Mouse (Mus musculus): ENCODE data around the gene Ube2c. TPM values are rescaled to one million over a fixed set of nuclear protein-coding genes. Genes with fewer than 3 reads are reported as not detected.

The Ube2c gene
- polyA plus RNA-seq, 3 experiments from 2014 or later, result 7.9 to 171 (median 15.0) TPM

DNA sequence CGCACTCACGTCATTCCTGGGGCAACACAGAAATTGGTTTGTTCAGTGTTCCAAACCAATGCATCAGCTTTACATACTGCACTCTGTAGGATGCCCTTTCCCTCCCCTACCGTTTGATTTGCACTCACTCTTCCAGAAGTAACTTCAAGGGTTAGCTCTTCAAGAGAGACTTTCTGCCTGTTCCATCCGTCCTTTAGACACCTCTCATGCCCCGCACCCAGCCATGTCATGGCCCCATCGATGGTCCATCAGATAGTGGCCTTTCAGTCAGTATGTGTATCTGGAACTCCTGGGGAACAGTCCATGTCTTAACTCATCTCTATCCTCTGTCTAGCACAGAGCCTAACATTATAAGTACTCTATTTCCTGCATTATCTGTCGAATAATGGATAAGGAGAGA, 7.1 kb upstream of the Ube2c start:
- no peak for ATAC-seq

DNA sequence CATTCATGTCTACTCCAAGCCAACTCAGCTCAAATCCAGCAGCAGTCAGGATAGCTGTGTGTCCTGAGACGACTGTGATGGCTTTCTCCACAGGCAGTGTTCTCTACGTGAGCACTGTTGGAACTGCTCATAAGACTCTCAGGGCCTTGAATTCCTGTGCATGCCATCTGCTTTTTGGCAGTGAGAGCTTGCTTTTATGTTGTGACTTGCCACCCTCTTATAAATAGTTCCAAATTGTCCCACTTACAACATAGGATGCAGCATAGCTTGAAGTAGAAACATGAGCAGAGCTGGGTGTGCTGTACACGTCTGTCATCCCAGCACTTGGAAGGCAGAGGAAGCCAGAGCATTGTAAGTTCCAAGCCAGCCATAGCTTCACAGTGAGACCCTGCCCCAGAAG, 3.9 kb upstream of the Ube2c start:
- ATAC-seq, result no peak

DNA sequence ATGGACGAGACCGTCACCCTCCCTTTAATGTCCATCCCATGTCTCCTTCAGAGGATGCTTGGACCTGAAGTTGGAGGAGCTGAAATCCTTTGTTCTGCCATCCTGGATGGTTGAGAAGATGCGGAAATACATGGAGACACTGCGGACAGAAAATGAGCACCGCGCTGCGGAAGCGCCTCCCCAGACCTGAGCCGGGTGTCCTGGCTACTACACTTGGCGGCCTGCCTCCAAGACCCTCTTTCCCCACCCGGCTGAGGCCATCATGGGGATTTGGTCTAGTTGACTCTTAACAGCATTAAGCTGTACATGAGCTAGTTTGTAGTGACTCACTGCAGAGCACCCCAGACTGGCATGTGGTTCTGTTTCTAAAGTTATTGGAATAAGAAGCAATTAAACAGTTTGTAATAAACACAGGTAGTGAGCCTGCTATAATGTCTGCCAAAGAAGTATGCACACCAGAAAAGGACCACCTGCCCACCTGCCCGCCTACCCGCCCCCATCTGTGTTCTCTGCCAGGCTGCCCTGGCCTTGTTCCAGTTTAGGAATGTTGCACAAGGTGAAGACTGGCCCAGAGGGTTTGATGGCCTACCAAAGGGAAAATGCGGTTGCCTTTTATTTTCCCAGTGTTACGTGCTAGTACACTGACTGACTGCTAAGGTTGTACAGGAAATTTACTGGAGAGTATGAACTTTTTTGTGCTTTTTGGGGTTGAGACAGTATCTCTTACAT, 1.7 kb upstream of the Ube2c start:
- no peak for ATAC-seq

DNA sequence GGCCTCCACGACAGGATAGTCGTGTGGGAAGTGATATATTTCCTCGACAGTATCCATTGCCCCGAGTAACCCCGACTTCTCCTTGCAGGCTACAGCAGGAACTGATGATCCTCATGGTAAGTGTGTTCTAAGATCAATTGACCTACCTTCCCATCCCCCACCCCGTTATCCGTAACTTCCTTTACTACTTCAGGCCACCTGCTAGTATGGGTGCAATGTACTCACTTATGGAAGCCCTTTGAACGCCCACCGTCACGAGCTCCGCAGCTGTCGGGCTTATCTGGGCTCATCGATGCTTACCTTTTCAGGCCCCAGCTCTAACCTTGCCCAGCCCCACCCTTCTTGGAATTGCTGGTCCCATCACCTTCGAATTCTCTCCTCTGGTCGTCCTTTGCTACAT, 581 bp downstream of the Ube2c start:
- no peak for ATAC-seq

DNA sequence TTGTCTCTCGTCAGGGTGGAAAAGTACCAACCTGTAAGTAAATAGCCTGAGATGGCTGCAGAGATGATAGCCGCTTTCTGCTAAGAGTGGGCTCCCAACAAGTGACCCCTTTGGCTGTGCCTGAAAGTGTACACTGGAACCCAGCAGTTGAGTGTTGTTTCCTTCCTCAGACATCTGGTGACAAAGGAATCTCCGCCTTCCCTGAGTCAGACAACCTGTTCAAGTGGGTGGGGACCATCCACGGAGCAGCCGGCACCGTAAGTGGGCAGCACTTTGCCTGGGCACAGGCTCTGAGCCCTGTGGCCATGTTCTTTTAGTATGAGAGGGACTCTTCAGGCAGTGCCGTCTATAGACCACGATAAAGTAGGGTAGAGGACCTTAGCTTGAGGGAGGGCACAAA, 1.4 kb downstream of the Ube2c start:
- ATAC-seq, result no peak

DNA sequence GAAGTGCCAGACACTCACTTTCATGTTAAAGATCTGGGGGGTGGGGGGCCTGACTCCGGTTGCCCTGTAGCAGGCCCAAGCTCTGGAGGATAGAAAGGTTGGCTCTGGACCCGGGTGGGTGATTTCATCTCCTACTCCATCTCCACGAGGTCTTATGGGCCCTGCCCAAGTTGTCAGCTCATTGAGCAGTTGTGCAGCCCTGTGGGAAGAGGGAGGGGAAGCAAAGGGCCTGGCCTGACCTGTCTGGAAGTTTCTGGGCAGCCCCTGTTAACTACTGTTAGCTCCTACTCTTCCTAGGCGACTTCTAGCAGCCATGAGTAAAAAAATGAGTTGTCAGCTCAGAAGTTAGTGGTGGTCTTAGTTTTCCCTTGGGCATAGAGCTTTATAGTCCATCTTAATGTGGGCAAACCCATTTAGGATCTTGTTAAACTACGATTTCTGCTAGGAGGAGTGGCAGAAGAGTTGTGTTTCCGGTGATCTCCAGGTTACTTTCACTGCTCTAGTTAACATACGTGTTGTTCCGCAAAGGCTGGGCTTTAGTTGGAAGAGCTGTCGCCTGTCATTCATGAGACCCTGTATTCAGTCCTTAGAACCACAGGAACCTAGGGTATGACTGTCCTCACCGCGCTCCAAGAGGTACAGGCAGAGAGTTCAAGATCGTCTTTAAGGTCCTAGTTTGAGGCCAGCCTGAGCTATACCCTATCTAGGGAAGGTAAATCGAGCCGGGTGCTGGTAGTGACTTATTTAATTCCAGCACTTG, 3.7 kb downstream of the Ube2c start:
- ATAC-seq, result no peak

DNA sequence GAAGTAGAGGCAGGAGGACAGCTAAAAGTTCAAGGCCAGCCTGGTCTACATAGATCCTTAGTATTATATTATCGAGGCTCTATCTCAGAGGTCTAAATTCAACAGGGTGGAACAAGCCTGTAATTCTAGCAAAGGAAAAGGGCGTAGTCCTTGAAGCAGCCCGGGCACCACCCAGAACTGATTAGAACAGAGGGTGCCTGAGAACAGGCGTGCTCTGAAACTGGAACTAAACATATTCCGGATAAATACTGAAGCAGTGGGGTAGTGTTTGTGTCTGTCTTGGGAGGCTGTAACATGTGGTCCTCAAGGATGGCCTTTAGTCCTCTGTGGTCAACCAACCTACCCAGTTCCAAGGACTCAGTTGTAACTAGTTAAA, 4.3 kb downstream of the Ube2c start:
- no peak for ATAC-seq

DNA sequence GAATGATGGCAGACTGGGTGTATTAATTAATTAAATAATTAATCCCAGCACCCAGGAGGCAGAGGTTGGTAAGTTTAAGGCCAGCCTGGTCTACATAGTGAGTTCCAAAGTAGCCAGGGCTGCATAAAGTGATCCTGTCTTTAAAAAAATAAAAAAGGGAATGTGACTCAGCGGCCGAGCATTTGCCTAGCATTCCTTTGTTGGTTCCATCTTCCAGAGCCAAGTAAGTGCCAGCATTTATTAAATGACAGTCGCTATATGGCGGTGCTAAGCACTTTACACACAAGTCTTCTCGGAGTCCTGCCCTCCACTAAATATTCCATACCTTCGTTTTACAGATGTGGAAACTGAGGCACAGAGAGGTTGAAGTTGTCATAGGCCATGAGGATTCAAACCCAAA, 6.4 kb downstream of the Ube2c start:
- no peak for ATAC-seq

DNA sequence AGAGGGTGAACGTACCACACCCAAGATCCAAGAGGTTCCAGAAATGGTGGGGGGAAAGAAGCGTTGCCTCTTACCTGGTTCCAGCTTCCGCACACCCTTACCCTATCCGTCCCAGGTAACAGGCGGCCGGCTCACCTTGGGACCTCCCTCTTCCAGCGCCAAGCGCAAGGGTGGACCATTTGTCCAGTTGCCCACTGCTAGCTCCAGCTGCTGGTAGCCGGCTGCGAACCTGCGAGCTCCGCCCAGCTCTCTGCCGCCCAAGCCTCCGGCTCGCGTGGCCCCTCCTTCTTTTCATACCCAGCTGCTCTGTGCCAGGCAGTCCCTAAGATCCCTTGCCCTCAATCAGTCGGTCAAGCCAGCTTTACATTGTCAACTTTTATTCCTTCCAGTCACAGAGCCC, 7.1 kb downstream of the Ube2c start:
- no peak for ATAC-seq

DNA sequence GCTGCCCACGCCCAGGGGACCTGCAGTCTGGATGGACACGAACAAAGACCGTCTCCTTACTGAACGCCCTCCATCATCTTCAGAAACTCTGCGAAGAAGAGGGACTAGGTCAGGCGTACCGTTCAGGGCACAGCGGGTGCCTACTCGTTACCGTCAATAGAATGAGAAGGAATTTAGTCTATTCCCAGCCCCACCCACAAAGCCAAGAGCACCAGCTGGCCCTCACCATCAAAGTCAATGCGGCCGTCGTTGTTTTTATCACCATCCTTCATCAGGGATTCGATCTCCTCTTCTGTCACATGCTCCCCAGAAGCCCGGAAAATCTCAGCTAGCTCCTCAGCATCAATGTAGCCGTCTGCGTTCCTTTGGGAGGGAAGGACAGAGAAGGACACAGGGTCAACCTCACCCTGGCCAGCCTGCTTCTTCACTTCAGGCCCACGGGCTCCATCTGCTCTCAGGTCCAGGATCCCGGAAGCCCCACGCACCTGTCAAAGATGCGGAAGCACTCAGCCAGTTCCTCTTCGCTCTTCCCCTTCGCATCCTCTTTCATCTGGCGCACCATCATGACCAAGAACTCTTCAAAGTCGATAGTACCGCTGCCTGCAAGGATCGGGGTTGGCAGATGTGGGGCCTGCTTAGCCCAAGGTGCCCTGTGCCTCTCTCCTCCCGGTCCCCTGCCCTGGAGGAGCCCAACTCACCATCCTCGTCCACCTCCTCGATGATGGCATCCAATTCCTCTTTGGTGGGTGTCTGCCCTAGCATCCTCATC, 7.7 kb downstream of the Ube2c start:
- ATAC-seq, result no peak

DNA sequence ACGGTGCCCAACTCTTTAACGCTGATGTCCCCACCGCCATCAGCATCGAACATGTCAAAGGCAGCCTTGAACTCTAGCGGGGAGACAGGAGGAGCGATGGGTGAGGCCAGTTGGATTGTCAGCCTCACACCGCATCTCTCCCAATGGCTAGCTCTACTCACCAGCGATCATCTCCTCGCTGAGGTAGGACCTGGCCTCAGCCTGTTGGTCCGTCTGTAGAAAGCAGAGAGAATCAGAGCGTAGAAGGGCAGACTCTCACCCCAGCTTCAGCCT, 8.3 kb downstream of the Ube2c start:
- no peak for ATAC-seq

DNA sequence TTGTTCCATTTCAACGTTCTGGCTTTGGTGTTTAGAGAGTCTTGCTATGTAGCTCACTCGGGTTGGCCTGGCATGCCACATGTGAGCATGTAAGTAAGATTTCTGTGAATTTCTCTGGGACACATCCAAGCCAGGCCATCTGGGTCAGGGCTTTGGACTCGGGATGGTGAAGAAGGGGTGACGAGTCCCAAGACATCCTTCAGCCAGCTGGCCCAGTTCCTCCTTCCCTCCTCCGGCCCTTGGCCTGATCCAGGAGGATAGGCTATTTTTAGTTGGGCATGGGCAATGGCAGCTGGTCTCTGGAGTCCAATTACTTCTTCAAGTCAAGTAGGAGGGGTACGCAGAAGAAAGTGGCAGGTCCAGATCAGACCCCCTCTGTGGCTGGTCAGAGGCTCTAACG, 9.1 kb downstream of the Ube2c start:
- no peak for ATAC-seq

DNA sequence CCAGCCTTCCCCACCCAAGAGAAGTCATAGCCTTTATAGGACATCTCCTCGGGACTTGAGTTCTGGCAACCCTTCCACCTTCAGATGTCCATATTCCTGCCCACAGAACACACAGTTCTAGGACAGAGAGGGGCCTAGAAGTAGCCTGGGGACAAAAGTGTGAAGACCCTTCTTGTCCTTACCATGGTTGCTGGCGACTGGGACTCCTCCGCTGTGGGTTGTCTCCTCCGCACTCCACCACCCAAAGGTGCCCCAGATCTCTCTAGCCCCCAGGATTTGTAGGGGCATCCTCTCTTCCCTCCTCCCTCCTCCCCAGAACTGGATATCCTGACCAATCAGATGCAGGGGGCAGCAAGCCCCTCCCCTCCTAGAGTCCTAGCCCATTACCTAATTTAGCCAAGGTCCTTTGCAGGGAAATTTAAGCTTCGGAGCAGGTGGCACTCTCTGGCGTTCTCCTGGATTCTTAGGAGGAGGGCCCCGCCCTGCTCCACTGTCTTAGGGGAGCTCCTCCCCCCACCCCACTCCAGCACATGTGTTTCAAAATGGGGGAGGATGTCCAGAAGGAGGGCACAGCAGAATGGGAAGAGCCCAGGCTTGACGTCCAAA, 9.9 kb downstream of the Ube2c start, which contains the start of gene Tnnc2:
Gene Tnnc2, minus strand, starts transcription at position 487 of the 606 bp plus-strand sequence.
- ATAC-seq, result no peak

DNA sequence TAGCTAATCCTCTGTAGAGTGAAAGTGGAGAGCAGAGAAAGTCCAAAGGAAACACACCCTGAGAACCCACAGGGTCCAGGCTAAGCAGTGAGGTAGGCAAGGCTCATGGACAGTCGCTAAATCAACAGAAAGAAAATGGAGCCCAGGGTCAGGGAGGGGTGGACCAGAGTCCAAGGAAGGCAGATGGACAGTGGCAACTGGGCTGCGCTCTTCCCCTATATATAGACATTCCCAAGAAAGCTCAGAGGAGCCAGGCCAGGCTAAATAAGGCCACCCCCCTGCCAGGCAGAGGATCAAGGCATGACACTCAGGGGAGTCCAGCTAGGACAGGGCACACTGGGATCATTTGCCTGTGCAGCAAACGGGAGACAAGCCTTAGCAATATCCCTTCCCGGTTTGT, 12.2 kb downstream of the Ube2c start:
- ATAC-seq, result no peak

DNA sequence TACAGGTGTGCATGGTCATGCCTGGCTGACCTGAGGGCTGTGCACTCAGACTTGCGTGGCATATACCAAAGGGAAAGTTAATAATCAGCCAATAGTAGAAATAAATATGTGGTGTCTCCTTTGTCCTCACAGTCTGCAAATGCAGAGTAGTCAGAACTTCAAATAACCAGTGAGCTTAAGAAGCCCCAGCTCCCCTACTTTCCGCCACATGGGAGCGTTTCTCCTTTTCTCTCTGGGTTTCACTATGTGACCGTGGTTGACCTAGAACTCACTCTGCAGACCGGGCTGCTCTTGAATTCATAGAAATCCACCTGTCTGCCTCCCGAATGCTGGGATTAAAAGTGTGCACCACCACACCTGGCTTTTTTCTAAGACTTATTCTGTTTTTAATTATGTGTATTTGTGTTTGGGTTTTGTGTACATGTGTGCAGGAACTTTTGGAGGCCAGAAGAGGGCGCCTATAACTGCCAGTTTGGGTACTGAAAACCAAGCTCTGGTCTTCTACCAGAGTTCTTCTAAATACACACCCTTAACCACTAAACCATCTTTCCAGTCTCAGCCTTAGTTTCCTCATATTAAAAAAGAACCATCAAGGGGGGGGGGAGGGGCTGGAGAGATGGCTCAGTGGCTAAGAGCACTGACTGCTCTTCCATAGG, 14.4 kb downstream of the Ube2c start:
- no peak for ATAC-seq

DNA sequence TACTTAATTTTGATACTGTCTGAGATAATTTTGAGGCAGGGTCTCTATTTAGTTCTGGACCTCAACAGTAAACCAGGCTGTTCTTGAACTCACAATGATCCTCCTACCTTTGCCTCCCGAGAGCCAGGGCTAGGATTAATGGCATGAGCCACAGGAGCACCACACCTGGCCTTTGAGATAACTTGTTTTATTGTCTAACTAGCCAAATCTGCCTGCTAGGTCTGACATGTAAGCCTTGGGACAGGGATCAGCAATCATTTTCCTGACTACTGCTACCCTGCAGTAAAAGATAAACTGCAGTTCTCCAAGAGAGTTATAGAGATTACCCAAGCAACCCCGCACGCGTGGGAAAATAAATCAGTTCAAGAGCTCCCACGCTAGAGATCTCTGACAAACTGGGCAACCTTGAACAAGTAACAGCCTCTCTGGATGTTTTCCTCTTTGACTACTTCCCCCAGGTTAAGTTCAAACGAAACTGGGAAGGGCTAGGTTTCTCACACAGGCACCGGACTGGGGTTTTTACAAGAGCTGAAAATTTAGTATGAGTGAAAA, 15.2 kb downstream of the Ube2c start:
- ATAC-seq, result no peak

DNA sequence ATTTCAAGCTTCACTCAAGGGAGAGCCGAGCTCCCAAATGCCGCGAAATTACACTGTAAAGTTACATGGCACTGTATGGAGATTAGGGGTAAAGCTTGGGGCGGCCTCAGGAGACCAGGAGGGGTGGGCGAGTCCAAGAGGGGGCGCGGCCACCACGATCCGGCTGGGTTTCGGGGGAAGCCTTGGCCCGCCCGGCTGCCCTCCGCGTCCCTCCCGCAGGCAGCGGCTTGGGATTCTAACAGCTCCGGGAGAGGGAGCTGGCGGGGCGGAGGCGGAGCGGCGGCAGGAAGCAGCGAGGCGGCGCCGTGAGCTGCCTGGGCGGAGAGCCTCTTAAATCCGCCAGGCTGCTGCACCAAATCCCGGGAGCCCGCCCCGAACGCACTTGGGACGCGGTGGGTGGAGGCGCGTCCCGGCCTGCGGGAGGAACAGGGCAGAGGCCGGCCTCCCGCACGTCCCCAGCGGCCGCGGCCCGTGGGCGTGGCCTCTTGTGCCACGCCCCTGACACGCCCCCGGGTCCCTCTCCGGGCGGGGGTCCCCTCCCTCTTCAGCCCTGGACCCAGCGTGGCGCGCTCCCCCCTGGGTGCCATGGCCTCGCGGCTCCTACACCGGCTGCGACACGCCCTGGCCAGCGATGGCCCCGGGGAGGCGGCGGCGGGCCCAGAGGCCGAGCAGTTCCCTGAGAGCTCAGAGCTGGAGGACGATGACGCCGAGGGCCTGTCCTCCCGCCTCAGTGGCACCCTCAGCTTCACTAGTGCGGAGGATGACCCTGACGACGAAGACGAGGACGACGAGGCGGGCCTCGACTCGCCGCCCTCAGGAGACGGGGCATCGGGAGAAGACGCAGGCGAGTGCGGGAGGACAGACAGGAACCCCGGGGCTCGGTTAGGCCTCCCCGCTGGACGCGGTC, 16.0 kb downstream of the Ube2c start, which contains the start of gene Snx21:
Gene Snx21, plus strand, starts transcription at position 343 of the 907 bp plus-strand sequence.
- ATAC-seq, result peak; percentile 79

DNA sequence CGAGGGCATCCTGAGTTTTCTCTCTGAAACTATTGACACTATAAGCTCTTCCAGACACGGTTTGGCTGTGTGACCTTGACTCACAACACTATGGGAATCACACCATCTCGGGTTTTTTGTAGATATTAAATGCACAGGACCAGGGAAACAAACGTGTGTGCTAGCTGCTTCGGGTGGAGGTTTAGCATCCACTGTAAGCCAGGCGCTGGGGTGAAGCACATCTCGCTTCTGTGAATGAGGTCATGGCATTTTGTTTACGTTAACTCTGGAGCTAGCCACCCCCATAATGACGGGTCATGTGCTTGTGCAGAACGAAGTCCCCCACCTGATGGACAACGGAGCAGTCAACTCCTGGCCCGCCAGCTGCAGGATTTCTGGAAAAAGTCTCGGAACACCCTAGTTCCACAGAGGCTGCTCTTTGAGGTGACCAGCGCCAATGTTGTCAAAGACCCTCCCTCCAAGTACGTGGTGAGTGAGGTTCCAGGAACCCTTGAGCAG, 16.7 kb downstream of the Ube2c start:
- ATAC-seq, result no peak

DNA sequence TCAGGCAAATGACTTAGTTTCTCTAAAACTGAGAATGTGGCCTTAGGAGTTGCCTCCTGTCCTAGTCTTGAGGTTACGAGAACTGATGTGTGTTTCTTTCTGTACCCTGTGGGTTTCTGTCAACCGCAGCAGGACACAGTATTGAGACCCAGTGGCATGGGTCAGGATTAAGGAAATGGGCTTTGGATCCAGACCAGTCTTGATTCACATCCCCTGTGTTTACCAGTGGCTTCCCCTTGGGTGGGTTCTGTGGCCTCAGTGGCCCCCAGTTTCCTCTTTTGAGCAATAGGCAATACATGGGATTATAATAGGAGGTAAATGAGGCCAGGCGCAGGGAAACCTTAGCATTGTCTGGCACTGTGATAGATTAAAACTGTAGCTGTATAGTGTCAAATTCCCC, 17.3 kb downstream of the Ube2c start:
- ATAC-seq, result no peak

DNA sequence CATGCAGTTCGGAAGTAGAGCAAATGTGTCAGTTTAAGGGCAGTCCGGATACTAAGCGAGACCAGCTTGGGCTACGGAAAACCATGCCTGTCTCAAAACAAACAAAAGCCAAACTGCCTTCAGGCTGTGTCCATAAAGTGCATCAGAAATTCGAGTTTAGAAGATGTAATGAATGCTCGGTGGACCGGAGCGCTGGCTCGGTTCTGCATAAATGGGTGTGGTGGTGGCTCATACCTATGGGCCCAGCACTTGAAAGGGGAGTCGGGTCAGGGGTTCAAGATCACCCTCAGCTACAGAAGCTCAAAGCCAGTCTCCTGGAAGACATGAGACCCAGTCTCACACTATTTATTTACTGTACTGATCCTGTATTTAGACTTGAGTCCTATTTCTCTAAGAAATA, 18.1 kb downstream of the Ube2c start:
- ATAC-seq, result no peak

DNA sequence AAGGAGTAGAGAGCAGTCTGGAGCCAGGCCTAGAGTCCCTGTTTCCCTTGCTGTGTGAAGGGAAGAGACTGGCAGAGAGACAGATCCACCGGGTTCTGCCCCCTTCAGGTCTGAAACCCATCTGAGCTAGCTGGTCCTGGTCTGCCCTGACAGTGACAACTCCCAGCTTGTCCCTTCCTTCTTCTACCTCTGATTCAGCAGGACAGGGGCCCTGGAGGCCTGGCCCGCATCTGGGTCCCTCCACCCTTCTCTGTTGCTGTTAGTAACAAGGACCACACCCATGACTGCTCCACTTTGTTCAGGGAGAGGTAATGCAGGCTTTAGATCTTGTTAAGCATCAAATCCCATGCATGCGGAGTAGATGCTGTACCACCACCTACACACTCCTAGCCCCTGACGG, 18.7 kb downstream of the Ube2c start:
- ATAC-seq, result no peak

Data from inflammation-experienced regulatory T-cells, adult 6 months (primary cell).